Mouse (Mus musculus): ENCODE measurements around the gene Clasp1.

GRCm38 (mm10) chr1:118349922-118350321 is 38.9 kb upstream of the Clasp1 start:
- TF ChIP-seq POLR2A (IDR thresholded peaks at IDR 0.05; ENCODE audit: control insufficient read depth in 1 of 2, insufficient read depth in 1 of 2, low read depth in 1 of 2, low read length in 2 of 2, poor library complexity in 1 of 2), result no peak
- TF ChIP-seq CTCF (IDR thresholded peaks at IDR 0.05 in 2 of 3, conservative IDR thresholded peaks at IDR 0.05 in 1 of 3; ENCODE audit: control insufficient read depth in 1 of 3, insufficient read depth in 1 of 3, low read depth in 2 of 3, low read length in 3 of 3, poor library complexity in 1 of 3, severe bottlenecking in 1 of 3), result no peak
- TF ChIP-seq TCF12 (IDR thresholded peaks at IDR 0.05; ENCODE audit: low read depth, low read length), result no peak
- TF ChIP-seq ZMIZ1 (IDR thresholded peaks at IDR 0.05; ENCODE audit: low read depth, low read length), result no peak
- no peak for TF ChIP-seq MYC (IDR thresholded peaks at IDR 0.05; ENCODE audit: low read depth, low read length)
- no peak for TF ChIP-seq EP300 (IDR thresholded peaks at IDR 0.05; ENCODE audit: low read depth in 1 of 2, low read length in 2 of 2)
- no peak for TF ChIP-seq MAX (IDR thresholded peaks at IDR 0.05; ENCODE audit: low read length)
- TF ChIP-seq MEF2A (IDR thresholded peaks at IDR 0.05; ENCODE audit: extremely low read depth, insufficient replicate concordance, low read depth, low read length, poor library complexity, severe bottlenecking), result no peak
- TF ChIP-seq HCFC1 (IDR thresholded peaks at IDR 0.05; ENCODE audit: low read depth, low read length), result no peak

All from MEL (cell line).